Mouse (Mus musculus): ENCODE measurements around the gene Xpr1.

DNA sequence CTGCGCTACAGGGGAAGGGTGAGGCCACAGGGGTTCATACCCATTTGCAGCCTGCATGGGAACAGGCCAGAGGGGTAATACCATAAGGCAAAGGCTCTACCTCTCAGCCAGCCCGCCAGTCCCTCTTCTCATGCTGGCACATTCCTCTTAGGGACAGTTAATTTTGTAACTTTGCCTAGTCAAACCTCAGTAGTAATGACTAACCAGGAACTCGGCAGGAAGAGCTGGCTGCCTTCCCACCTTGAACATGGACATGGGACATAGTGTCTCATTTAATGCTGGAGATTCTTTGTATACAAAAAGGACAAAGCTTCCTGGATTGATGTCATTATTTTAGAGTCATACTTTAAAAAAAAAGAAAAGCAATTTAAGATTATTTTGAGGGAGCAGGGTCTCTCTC is 142.2 kb downstream of the Xpr1 start:
- no peak for TF ChIP-seq POLR2A (IDR thresholded peaks at IDR 0.05; ENCODE audit: insufficient read depth, low read depth, low read length)
- no peak for TF ChIP-seq CTCF (IDR thresholded peaks at IDR 0.05; ENCODE audit: insufficient read depth, low read depth, low read length)

All from olfactory bulb, adult 2 months (tissue).